27 mouse cellular contexts compared by ENCODE assay signal in the genomic region with DNA sequence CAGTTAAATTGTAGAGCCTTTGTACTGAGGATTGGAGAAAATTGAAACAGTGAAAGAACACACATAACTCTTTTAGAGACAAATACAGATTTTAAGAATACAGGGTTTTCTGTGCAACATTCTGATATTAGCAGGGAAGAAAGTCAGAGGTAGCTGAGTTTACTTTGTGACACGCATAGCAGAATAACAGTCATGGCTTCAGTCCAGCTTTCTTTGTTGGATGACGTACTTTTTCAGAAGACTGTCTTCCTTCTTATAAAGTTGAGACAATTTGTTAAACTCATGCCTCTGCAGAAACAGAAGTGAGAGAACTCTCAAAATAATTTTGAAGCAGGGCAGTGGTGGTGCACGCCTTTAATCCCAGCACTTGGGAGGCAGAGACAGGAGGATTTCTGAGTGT.
"Had no signal": no experiment of that assay in that cellular context is flagged by ENCODE, and none has a peak within 500 bp of the region (broad histone marks: within the 10 kb centered on the region; RNA-seq: fewer than 3 reads in every experiment).

No protein-coding gene starts in this region.

- DNase-seq: cerebellum, adult 8-10 months; cerebellum, adult 9-10 months; cerebellum, adult 9-11 months; cerebellum, postnatal 10 days; cerebellum, postnatal 14 days; cerebellum, postnatal 25 days; cerebellum, postnatal 36 days; forebrain, postnatal 0 days; gastrocnemius, adult 2 months; gastrocnemius, postnatal 10 days; gastrocnemius, postnatal 14 days; gastrocnemius, postnatal 25 days; gastrocnemius, postnatal 36 days; heart, adult 11 months; heart, adult 18-20 months; heart, adult 2 months had no signal

- H3K27me3 ChIP-seq: embryonic facial prominence, embryonic 12.5 days; embryonic facial prominence, embryonic 13.5 days; embryonic facial prominence, embryonic 15.5 days; forebrain, embryonic 12.5 days; forebrain, embryonic 13.5 days; forebrain, embryonic 15.5 days had no signal

- H3K4me3 ChIP-seq: embryonic facial prominence, embryonic 10.5 days; embryonic facial prominence, embryonic 12.5 days; embryonic facial prominence, embryonic 13.5 days; embryonic facial prominence, embryonic 15.5 days; erythroblast, embryonic 14.5 days; forebrain, embryonic 10.5 days; forebrain, embryonic 12.5 days; forebrain, embryonic 13.5 days; forebrain, embryonic 15.5 days; gastrocnemius, adult 2 months; heart, adult 2 months had no signal

- H3K27ac ChIP-seq: embryonic facial prominence, embryonic 10.5 days; embryonic facial prominence, embryonic 12.5 days; embryonic facial prominence, embryonic 13.5 days; embryonic facial prominence, embryonic 15.5 days; forebrain, embryonic 12.5 days; forebrain, embryonic 13.5 days; forebrain, embryonic 15.5 days; gastrocnemius, adult 2 months had no signal

- H3K4me1 ChIP-seq: embryonic facial prominence, embryonic 10.5 days; embryonic facial prominence, embryonic 12.5 days; embryonic facial prominence, embryonic 13.5 days; embryonic facial prominence, embryonic 15.5 days; forebrain, embryonic 13.5 days; forebrain, embryonic 15.5 days had no signal

- H3K36me3 ChIP-seq: embryonic facial prominence, embryonic 10.5 days; embryonic facial prominence, embryonic 12.5 days; embryonic facial prominence, embryonic 13.5 days; embryonic facial prominence, embryonic 15.5 days; forebrain, embryonic 10.5 days; forebrain, embryonic 12.5 days; forebrain, embryonic 15.5 days had no signal

- H3K9me3 ChIP-seq: embryonic facial prominence, embryonic 10.5 days; embryonic facial prominence, embryonic 12.5 days; embryonic facial prominence, embryonic 13.5 days; embryonic facial prominence, embryonic 15.5 days; forebrain, embryonic 10.5 days; forebrain, embryonic 12.5 days; forebrain, embryonic 13.5 days; forebrain, embryonic 15.5 days had no signal

- H3K4me2 ChIP-seq: embryonic facial prominence, embryonic 12.5 days; embryonic facial prominence, embryonic 13.5 days; embryonic facial prominence, embryonic 15.5 days; forebrain, embryonic 12.5 days; forebrain, embryonic 13.5 days; forebrain, embryonic 15.5 days had no signal

- H3K9ac ChIP-seq: embryonic facial prominence, embryonic 12.5 days; embryonic facial prominence, embryonic 13.5 days; embryonic facial prominence, embryonic 15.5 days; forebrain, embryonic 12.5 days; forebrain, embryonic 13.5 days; forebrain, embryonic 15.5 days; forebrain, postnatal 0 days had no signal

- ATAC-seq: forebrain, embryonic 13.5 days; forebrain, embryonic 14.5 days; forebrain, embryonic 15.5 days; forebrain, embryonic 16.5 days; forebrain, postnatal 0 days had no signal
